Mouse (Mus musculus) erythroblast, embryonic 14.5 days (primary cell): ENCODE data around the gene Nyap2.

Source experiments
- GATA1 ChIP-seq: IDR thresholded peaks from 2 replicates; pipeline ENCODE4 v1.6.1; 2012; ENCODE audit warnings: low read length, inconsistent platforms, mixed read lengths
- TAL1 ChIP-seq: IDR thresholded peaks from 3 replicates; pipeline ENCODE4 v1.6.1; 2012; ENCODE audit warnings: low read length, inconsistent platforms, mixed read lengths

DNA sequence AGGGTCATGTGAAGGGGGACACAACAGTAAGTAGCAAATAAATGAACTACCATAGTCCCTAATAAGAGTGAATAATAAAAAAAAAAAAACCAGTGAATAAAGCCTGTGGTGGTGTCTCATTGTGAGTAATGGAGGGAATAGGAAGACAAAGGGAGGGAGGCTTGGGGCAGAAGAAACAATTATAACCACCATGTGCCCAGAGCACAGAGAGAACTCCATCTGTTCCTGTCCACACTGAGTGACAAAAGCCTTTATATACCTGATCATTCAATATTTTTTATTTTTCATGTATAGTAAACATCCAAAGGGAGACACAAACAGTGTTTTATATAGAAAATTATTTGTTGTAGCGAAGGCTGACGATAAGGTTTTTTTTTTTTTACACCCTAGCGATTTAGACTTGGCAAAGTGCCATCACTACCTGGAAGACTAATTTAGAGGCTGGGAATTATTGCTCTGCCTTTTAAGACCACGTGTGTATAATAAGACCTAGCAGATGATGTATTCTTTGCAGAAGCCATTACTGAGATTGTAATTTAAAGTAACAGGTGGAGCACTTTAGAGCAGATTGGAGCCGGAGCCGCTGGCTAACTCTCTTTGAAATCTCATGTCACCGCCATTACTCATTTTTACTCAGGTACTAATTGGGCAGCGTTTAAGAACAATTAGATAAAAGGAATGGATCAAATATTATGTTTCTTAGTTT lies 55.4 kb downstream of the Nyap2 start:
- TF ChIP-seq GATA1 (no peak), TAL1 (no peak)
